Mouse (Mus musculus) ES-E14 (cell line): Measurements from ENCODE around the gene Map2k2. TPM values are rescaled to one million over a fixed set of nuclear protein-coding genes. Genes with fewer than 3 reads are reported as not detected.
A peak's percentile ranks its signal among the peaks of the same experiment; 100 is the strongest.

Source experiments
- DNase-seq: peaks from one replicate; pipeline ENCODE4 v3.0.0-alpha.2; 2013; ENCODE audit warnings: low read depth, low spot score
- H3K27ac ChIP-seq: 2 replicates; pipeline ENCODE4 v1.5.1; 2012; ENCODE audit warnings: low read depth, mild to moderate bottlenecking, low read length, moderate library complexity, mixed read lengths; ENCODE audit not compliant: poor library complexity, insufficient read depth, severe bottlenecking
- H3K36me3 ChIP-seq: 2 replicates; pipeline ENCODE4 v1.6.1; 2012; ENCODE audit warnings: mild to moderate bottlenecking, low read length, moderate library complexity, mixed read lengths; ENCODE audit not compliant: control insufficient read depth, poor library complexity, insufficient read depth, severe bottlenecking
- H3K4me1 ChIP-seq, 2 experiments: fragments of 150-350 bp in 1 of 2; sonication (generic) in 1 of 2; 2 replicates each; pipeline ENCODE4 v1.6.1; 2012; ENCODE audit warnings: low read length in 2 of 2, mild to moderate bottlenecking in 1 of 2, mixed read lengths in 1 of 2; ENCODE audit not compliant: control insufficient read depth in 2 of 2, insufficient read depth in 2 of 2, poor library complexity in 1 of 2
- H3K4me3 ChIP-seq, 2 experiments: fragments of 150-350 bp in 1 of 2; sonication (generic) in 1 of 2; 2 replicates each; pipeline ENCODE4 v1.5.1; 2012; ENCODE audit warnings: low read length in 2 of 2, low read depth in 1 of 2, mild to moderate bottlenecking in 1 of 2, mixed read lengths in 1 of 2; ENCODE audit not compliant: insufficient read depth in 1 of 2, poor library complexity in 1 of 2, severe bottlenecking in 1 of 2
- H3K9ac ChIP-seq: 2 replicates; pipeline ENCODE4 v1.6.1; 2012; ENCODE audit warnings: low read depth, mild to moderate bottlenecking, low read length, mixed read lengths; ENCODE audit not compliant: poor library complexity, insufficient read depth, severe bottlenecking
- H3K9me3 ChIP-seq: fragments of 150-350 bp; sonication (generic); 2 replicates; pipeline ENCODE4 v1.6.1; 2012; ENCODE audit warnings: low read depth, mild to moderate bottlenecking, low read length; ENCODE audit not compliant: control insufficient read depth, insufficient read depth
- CHD2 ChIP-seq: IDR thresholded peaks from 2 replicates; pipeline ENCODE4 v1.6.1; 2014; ENCODE audit warnings: mild to moderate bottlenecking, low read depth, low read length, inconsistent platforms
- HCFC1 ChIP-seq: IDR thresholded peaks from 2 replicates; pipeline ENCODE4 v1.6.1; 2012; ENCODE audit warnings: low read length, inconsistent platforms, borderline replicate concordance; ENCODE audit not compliant: insufficient read depth
- MAFK ChIP-seq: IDR thresholded peaks from 2 replicates; pipeline ENCODE4 v1.6.1; 2014; ENCODE audit warnings: mild to moderate bottlenecking, low read depth, low read length, inconsistent platforms; ENCODE audit not compliant: insufficient read depth
- ZC3H11A ChIP-seq: IDR thresholded peaks from 2 replicates; pipeline ENCODE4 v1.6.1; 2012; ENCODE audit warnings: low read depth, mild to moderate bottlenecking, inconsistent platforms, low read length, borderline replicate concordance
- ZNF384 ChIP-seq: IDR thresholded peaks from 2 replicates; pipeline ENCODE4 v1.6.1; 2012; ENCODE audit warnings: low read depth, low read length, inconsistent platforms
- in situ Hi-C, 2 experiments: fragments of 600-800 bp; cut with MboI; formaldehyde crosslinking; loops; one replicate each; pipeline ENCODE4 v1.15.1; 2025; ENCODE audit warnings: low sequenced_read_pairs in 2 of 2, inconsistent platforms in 1 of 2; ENCODE audit not compliant: unreplicated experiment in 2 of 2
- total RNA-seq: library from RNA; depleted of rRNA; stranded (reverse); fragments of 300-350 nt; gene quantifications from 2 replicates; pipeline ENCODE4 v1.2.3, GENCODE M21; 2012

The Map2k2 gene
- total RNA-seq, 1 experiment, result 115 TPM

DNA sequence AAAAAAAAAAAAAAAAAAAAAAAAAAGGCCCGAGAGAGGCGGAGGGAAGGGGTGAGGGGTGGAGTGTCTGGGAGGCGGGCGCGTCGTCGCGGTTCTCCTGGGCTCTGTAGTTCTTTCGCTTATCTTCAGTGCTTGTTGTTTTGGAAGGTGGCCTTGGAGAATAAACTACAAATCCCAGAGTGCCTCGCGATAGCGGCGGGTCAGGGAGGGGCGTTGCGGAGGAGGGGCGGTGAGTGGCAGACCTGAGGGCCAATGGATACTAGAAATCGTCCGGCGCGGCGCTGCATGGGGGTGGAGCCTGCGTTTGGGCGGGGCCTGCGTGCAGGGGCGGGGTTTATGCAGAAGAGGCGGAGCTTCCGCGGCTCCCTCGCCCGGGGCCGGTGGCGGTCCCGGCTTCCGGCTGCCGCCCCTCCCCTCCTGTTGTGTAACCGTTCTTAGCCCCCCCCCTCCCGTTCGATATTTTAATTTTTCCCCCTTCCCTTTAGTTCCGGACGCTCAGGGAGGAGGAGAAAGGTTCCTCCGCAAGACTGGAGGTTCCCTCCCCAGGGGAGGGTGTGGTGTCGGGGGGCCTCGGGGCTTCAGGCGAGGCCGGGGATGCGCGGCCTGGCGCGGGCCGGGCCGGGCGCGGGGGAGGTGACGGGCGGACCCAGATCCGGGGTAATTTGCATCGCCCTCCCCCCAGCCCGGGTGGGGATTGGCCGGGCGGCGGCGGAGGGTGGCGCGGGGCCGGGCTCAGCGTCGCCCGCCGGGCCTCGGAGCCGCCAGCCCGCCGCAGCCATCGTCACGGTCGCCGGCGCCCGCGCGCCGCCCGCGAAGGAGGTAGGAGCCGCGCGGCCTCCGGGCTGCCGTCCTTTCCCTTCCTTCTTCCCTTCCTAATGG, 31.8 kb downstream of the Map2k2 start:
- Histone ChIP-seq H3K27ac (peak overlapping the region; percentile 82), H3K4me1 (peaks cover under 1 to 24% of the 10 kb centered on the region in 2 experiments; a peak in 3 of 4 replicates), H3K9me3 (no peaks in the 10 kb centered on the region), H3K36me3 (no peaks in the 10 kb centered on the region), H3K4me3 (peak overlapping the region; percentile 91 to 96), H3K9ac (peak overlapping the region; percentile 90)
- DNase-seq, result peak; percentile 96
- TF ChIP-seq HCFC1 (peak; percentile 97), MAFK (no peak), ZC3H11A (no peak), ZNF384 (peak; percentile 99), CHD2 (peak; percentile 80)
- in situ Hi-C loops, result no loop called here

GRCm38 (mm10) chr10:81138131-81138782, 32.5 kb downstream of the Map2k2 start:
- Histone ChIP-seq H3K9ac (peak overlapping the region; percentile 90), H3K4me1 (peaks cover 3 to 31% of the 10 kb centered on the region in 2 experiments; a peak in 3 of 4 replicates), H3K36me3 (no peaks in the 10 kb centered on the region), H3K9me3 (no peaks in the 10 kb centered on the region), H3K4me3 (peak overlapping the region; percentile 90 to 91), H3K27ac (peak overlapping the region; percentile 82)
- DNase-seq, result no peak
- in situ Hi-C loops, result no loop called here
- no peak for TF ChIP-seq CHD2
- no peak for TF ChIP-seq ZNF384
- no peak for TF ChIP-seq ZC3H11A
- no peak for TF ChIP-seq MAFK
- no peak for TF ChIP-seq HCFC1

DNA sequence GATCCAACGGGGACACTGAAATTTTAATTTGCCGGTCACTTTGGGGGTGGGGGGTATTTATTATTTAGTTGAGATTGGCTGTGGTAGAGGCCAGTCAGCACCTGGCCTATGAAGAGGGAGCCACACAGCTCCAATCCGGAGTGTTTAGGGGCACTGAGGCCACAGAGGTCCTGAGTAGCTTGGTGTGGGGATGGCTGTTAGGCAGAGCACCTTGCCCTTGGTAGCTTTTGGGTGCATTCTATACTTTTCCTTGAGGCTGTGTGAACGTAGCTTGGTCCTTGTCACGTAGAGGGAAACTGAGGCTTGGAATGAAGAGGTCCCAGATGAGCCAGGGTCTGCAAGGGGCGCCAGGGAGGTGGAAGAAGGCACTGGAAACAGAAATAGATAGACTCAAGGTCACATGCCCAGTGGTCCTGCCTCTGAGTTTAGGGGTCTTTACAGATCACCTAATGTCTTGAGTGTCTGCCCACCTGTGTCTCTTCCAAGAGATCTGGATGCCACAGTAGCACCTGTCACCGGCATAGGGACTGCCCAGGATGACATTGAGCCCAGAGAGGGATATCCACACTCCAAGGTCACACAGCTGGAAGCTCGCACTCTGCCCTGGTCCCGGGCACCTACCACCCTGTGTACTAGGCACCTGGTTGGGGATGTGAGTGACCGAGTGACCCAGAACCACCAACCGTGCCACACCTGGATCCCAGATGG, 33.3 kb downstream of the Map2k2 start:
- H3K4me3 ChIP-seq, result peak overlapping the region; percentile 90 to 91
- no peaks in the 10 kb centered on the region for H3K9me3 ChIP-seq
- H3K27ac ChIP-seq, result peak overlapping the region; percentile 82; the same call in 1 of the 2 replicates
- peaks cover 3 to 37% of the 10 kb centered on the region in 2 experiments; a peak in 3 of 4 replicates for H3K4me1 ChIP-seq
- in situ Hi-C loops, result no loop called here
- DNase-seq, result no peak
- H3K36me3 ChIP-seq, result peaks cover 5% of the 10 kb centered on the region; the same call in 1 of the 2 replicates
- TF ChIP-seq MAFK, result no peak
- TF ChIP-seq CHD2, result no peak
- no peak for TF ChIP-seq HCFC1
- TF ChIP-seq ZNF384, result no peak
- TF ChIP-seq ZC3H11A, result no peak
- peak overlapping the region; percentile 90 for H3K9ac ChIP-seq

DNA sequence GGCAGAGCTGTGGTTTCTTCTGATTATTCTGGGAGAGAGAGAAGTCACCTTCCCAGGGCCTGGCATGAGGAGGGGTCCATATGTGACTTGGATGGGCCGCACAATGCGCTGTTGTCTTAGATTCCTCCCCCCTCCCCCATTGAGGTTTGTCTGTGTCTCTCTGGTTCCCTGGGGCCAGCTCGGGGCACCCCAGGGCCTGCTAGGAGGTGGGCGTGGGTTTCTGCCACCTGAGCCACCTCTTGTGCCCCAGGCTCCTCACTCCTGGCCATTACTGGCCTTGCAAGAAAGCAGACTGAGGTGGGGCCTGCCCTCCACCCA, 33.8 kb downstream of the Map2k2 start:
- peaks cover 3 to 40% of the 10 kb centered on the region in 2 experiments; a peak in 3 of 4 replicates for H3K4me1 ChIP-seq
- peak overlapping the region; percentile 90; the same call in 1 of the 2 replicates for H3K9ac ChIP-seq
- TF ChIP-seq ZC3H11A (no peak), CHD2 (no peak), ZNF384 (no peak), MAFK (no peak), HCFC1 (no peak)
- H3K4me3 ChIP-seq, result peak overlapping the region; percentile 90 to 91
- H3K27ac ChIP-seq, result peak overlapping the region; percentile 67
- peaks cover 10% of the 10 kb centered on the region for H3K36me3 ChIP-seq
- in situ Hi-C loops, result no loop called here
- DNase-seq, result no peak
- H3K9me3 ChIP-seq, result no peaks in the 10 kb centered on the region
